Comparison of ENCODE assay signal across 7 mouse cellular contexts in genomic region chr10:88380430-88381060, GRCm38 (mm10). TPM values are rescaled to one million over a fixed set of nuclear protein-coding genes. Genes with fewer than 3 reads are reported as not detected.
DNase-seq lines count a peak whose midpoint lies in the region; ATAC-seq and TF ChIP-seq lines count a peak whose summit lies in the region.

No protein-coding gene starts in this region.

- no peak for ATAC-seq in heart, embryonic 16.5 days (replicated peaks; ENCODE audit: extremely low read depth, insufficient read depth, low FRiP score)
- ATAC-seq in limb, embryonic 12.5 days (ENCODE audit: insufficient number of reproducible peaks, insufficient read depth, low FRiP score, low TSS enrichment, low read depth), result no peak
- ATAC-seq in stomach, embryonic 16.5 days (ENCODE audit: insufficient read depth, low FRiP score), result no peak

- H3K27me3 ChIP-seq in E14TG2a.4 (ENCODE audit: insufficient read depth, low read length), result peaks cover 7% of the 10 kb centered on the region; the same call in 1 of the 2 replicates
- no peaks in the 10 kb centered on the region for H3K27me3 ChIP-seq in heart, embryonic 16.5 days (ENCODE audit: control insufficient read depth, insufficient read depth, low read length)
- H3K27me3 ChIP-seq in limb, embryonic 12.5 days, result no peaks in the 10 kb centered on the region
- no peaks in the 10 kb centered on the region; the same call in 1 of the 2 replicates for H3K27me3 ChIP-seq in stomach, embryonic 16.5 days (ENCODE audit: control insufficient read depth, insufficient read depth, low read length)

- H3K4me1 ChIP-seq in E14TG2a.4 (replicated peaks; ENCODE audit: low read depth, low read length), result peaks cover 45% of the 10 kb centered on the region
- H3K4me1 ChIP-seq in bone marrow, adult 2 months (ENCODE audit: control insufficient read depth, insufficient read depth, low read length), result peaks cover 8% of the 10 kb centered on the region
- peaks cover 35% of the 10 kb centered on the region for H3K4me1 ChIP-seq in heart, embryonic 16.5 days (ENCODE audit: control insufficient read depth, insufficient read depth, low read length)
- peaks cover 26% of the 10 kb centered on the region for H3K4me1 ChIP-seq in limb, embryonic 12.5 days (replicated peaks)
- peaks cover 8% of the 10 kb centered on the region; the same call in 1 of the 2 replicates for H3K4me1 ChIP-seq in stomach, embryonic 16.5 days (ENCODE audit: control insufficient read depth, insufficient read depth, low read length)

- peak overlapping the region; percentile 90 for H3K4me3 ChIP-seq in E14TG2a.4 (replicated peaks; ENCODE audit: low read length)
- H3K4me3 ChIP-seq in bone marrow, adult 2 months (replicated peaks; ENCODE audit: control insufficient read depth, low read depth, low read length), result peak overlapping the region; percentile 35
- peak overlapping the region; percentile 76 for H3K4me3 ChIP-seq in heart, embryonic 16.5 days (ENCODE audit: low read length)
- H3K4me3 ChIP-seq in limb, embryonic 12.5 days (replicated peaks), result peak overlapping the region; percentile 81
- H3K4me3 ChIP-seq in stomach, embryonic 16.5 days (replicated peaks; ENCODE audit: low read length), result peak overlapping the region; percentile 82

- TF ChIP-seq POLR2A in bone marrow, adult 2 months (IDR thresholded peaks at IDR 0.05; ENCODE audit: borderline replicate concordance, control insufficient read depth, low read depth, low read length), result no peak

- peak overlapping the region; percentile 17; the same call in 1 of the 2 replicates for H3K9ac ChIP-seq in heart, embryonic 16.5 days (ENCODE audit: low read length)
- H3K9ac ChIP-seq in limb, embryonic 12.5 days (replicated peaks), result peak overlapping the region; percentile 82; the same call in 1 of the 2 replicates
- peak overlapping the region; percentile 85; the same call in 1 of the 2 replicates for H3K9ac ChIP-seq in stomach, embryonic 16.5 days (ENCODE audit: low read length)

- WGBS in bone marrow, adult 2 months, result 17% methylated on average over 14 of the region's 14 CpGs
- 51% methylated on average over 14 of the region's 14 CpGs for WGBS in heart, embryonic 16.5 days
- 38% methylated on average over 14 of the region's 14 CpGs for WGBS in limb, embryonic 12.5 days
- WGBS in stomach, embryonic 16.5 days, result 48% methylated on average over 14 of the region's 14 CpGs

- H3K9me3 ChIP-seq in E14TG2a.4 (ENCODE audit: low read length), result no peaks in the 10 kb centered on the region
- no peaks in the 10 kb centered on the region for H3K9me3 ChIP-seq in heart, embryonic 16.5 days (replicated peaks; ENCODE audit: control insufficient read depth, low read length)
- H3K9me3 ChIP-seq in limb, embryonic 12.5 days, result no peaks in the 10 kb centered on the region
- H3K9me3 ChIP-seq in stomach, embryonic 16.5 days (replicated peaks; ENCODE audit: control insufficient read depth, low read length), result no peaks in the 10 kb centered on the region

- no peak overlapping the region for H3K27ac ChIP-seq in bone marrow, adult 2 months (ENCODE audit: control insufficient read depth, insufficient read depth, low read depth, low read length, poor library complexity)
- H3K27ac ChIP-seq in heart, embryonic 16.5 days (ENCODE audit: low read length), result 0 out of 2 replicates have a peak overlapping the region, but pooled peaks have one; percentile 23
- H3K27ac ChIP-seq in limb, embryonic 12.5 days, result no peak overlapping the region
- no peak overlapping the region for H3K27ac ChIP-seq in stomach, embryonic 16.5 days (ENCODE audit: low read length)

- no peaks in the 10 kb centered on the region for H3K36me3 ChIP-seq in E14TG2a.4 (ENCODE audit: insufficient read depth, low read length)
- H3K36me3 ChIP-seq in heart, embryonic 16.5 days (ENCODE audit: control insufficient read depth, insufficient read depth), result no peaks in the 10 kb centered on the region
- H3K36me3 ChIP-seq in limb, embryonic 12.5 days, result no peaks in the 10 kb centered on the region
- H3K36me3 ChIP-seq in stomach, embryonic 16.5 days (ENCODE audit: control insufficient read depth, insufficient read depth, low read length), result no peaks in the 10 kb centered on the region

- no peak for DNase-seq in ovary, postnatal 10 days (ENCODE audit: low spot score)
- DNase-seq in embryo, embryonic 10 days (ENCODE audit: low spot score), result no peak

- TF ChIP-seq CTCF in E14TG2a.4 (conservative IDR thresholded peaks at IDR 0.05; ENCODE audit: low read length), result no peak
- no peak for TF ChIP-seq CTCF in bone marrow, adult 2 months (IDR thresholded peaks at IDR 0.05; ENCODE audit: control insufficient read depth, insufficient read depth, low read length)

- peak overlapping the region; percentile 83 for H3K4me2 ChIP-seq in heart, embryonic 16.5 days (ENCODE audit: low read depth, low read length)
- peak overlapping the region; percentile 92 for H3K4me2 ChIP-seq in limb, embryonic 12.5 days
- peak overlapping the region; percentile 79 for H3K4me2 ChIP-seq in stomach, embryonic 16.5 days (ENCODE audit: low read depth, low read length)

RNA-seq across cellular contexts. Expression of gene Gnptab, which starts 1.6 kb away (rescaled TPM):
- polyA plus RNA-seq in bone marrow, adult 2 months (2011; ENCODE audit: insufficient read depth, insufficient read length, low replicate concordance, missing spikeins), result 6.1 and 12.9 TPM in 2 replicates
- polyA plus RNA-seq in heart, embryonic 16.5 days (2015; fragmentation: Nextera tagmentation; extraction: Ambion mirVana), result 9.4 and 9.6 TPM in 2 replicates
- 8.0 and 10.7 TPM in 2 replicates for polyA plus RNA-seq in limb, embryonic 12.5 days (2016; fragmentation: Nextera tagmentation; extraction: Ambion mirVana)
- 9.0 and 11.2 TPM in 2 replicates for polyA plus RNA-seq in stomach, embryonic 16.5 days (2015; fragmentation: Nextera tagmentation; extraction: Ambion mirVana)

RNA-seq across cellular contexts. Expression of gene Dram1, which starts 1.7 kb away (rescaled TPM):
- polyA plus RNA-seq in bone marrow, adult 2 months (2011; ENCODE audit: insufficient read depth, insufficient read length, low replicate concordance, missing spikeins), result 4.0 and 8.4 TPM in 2 replicates
- 3.3 and 11.8 TPM in 2 replicates for polyA plus RNA-seq in heart, embryonic 16.5 days (2015; fragmentation: Nextera tagmentation; extraction: Ambion mirVana)
- polyA plus RNA-seq in limb, embryonic 12.5 days (2016; fragmentation: Nextera tagmentation; extraction: Ambion mirVana), result 0.49 and 0.55 TPM in 2 replicates
- 5.9 and 6.6 TPM in 2 replicates for polyA plus RNA-seq in stomach, embryonic 16.5 days (2015; fragmentation: Nextera tagmentation; extraction: Ambion mirVana)

Comparison
In these comparisons a context has a peak if more than half of its experiments do, and no peak if none do; other contexts are left out.
1. H3K4me3 ChIP-seq: peak in every context shown above with its lines; median percentile 90 in E14TG2a.4; 82 in stomach, embryonic 16.5 days; 81 in limb, embryonic 12.5 days; 76 in heart, embryonic 16.5 days; 35 in bone marrow, adult 2 months.
2. H3K9ac ChIP-seq: peak in every context shown above with its lines; median percentile 85 in stomach, embryonic 16.5 days; 82 in limb, embryonic 12.5 days; 17 in heart, embryonic 16.5 days.